Mouse (Mus musculus) duodenum, adult 2 months (tissue): ENCODE measurements around the gene Clgn. TPM values are rescaled to one million over a fixed set of nuclear protein-coding genes. Genes with fewer than 3 reads are reported as not detected.

Experiments
- polyA plus RNA-seq: library from polyadenylated mRNA; depleted of rRNA; stranded (reverse); fragments of >200 nt; gene quantifications from 2 replicates; pipeline ENCODE4 v1.2.3, GENCODE M21; 2012; ENCODE audit warnings: low replicate concordance; rRNA removed

The Clgn gene
- not detected in 2 replicates for polyA plus RNA-seq

GRCm38 (mm10) chr8:83389316-83390005 lies at the start of gene Clgn:
Gene Clgn, plus strand, starts transcription at chr8:83389867.

DNA sequence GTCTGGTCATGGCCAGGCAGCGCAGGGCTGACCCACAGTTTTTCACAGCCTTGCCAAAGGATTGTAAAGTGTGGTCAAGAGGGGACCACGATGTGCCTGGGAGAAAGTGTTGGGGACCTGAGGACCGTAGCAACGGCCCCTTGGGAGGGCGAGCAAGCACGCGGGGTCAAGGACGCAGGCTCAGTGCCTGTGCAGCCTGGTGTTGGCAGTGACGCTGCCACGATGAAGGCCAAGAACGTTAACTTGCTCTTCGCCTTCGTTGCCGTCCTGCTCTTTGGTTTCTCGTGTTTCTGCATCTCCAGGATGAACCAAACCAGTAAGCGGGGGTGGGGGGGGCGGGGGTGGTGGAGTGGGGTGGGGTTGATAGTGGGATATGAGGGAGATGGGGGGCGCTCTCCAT lies 41.4 kb upstream of the Clgn start, which contains the start of gene Mgat4d:
Gene Mgat4d (plus strand): TSS at position 209 of the 400 bp plus-strand sequence.

GRCm38 (mm10) chr8:83458222-83458621 lies 68.6 kb downstream of the Clgn start, which contains the start of gene Scoc:
Gene Scoc, minus strand, starts transcription at chr8:83458391.

Other genes with a start within 250 kb of the Clgn start
- 2.9 and 4.8 TPM in 2 replicates for gene Tbc1d9, start 224.5 kb upstream of the Clgn start, polyA plus RNA-seq
- 0.74 and 0.79 TPM in 2 replicates for gene Gm10645, start 223.7 kb upstream of the Clgn start, polyA plus RNA-seq
- gene Ucp1, start 99.5 kb upstream of the Clgn start, polyA plus RNA-seq: 0.20 and 0.65 TPM in 2 replicates
- gene Elmod2, start 57.4 kb upstream of the Clgn start, polyA plus RNA-seq: 0.44 and 0.45 TPM in 2 replicates
- not detected in 2 replicates for gene Mgat4d, start 41.4 kb upstream of the Clgn start, polyA plus RNA-seq
- 0.55 and 1.2 TPM in 2 replicates for gene Scoc, start 68.5 kb downstream of the Clgn start, polyA plus RNA-seq
- gene Olfr370, start 145.9 kb downstream of the Clgn start, polyA plus RNA-seq: not detected in 2 replicates
- gene Ndufb7, start 176.8 kb downstream of the Clgn start, polyA plus RNA-seq: 452 and 837 TPM in 2 replicates
- gene Tecr, start 218.1 kb downstream of the Clgn start, polyA plus RNA-seq: 382 and 409 TPM in 2 replicates
- 12.8 and 25.0 TPM in 2 replicates for gene Dnajb1, start 218.3 kb downstream of the Clgn start, polyA plus RNA-seq